Mouse (Mus musculus): Measurements from ENCODE around the gene Adgrb2. TPM values are rescaled to one million over a fixed set of nuclear protein-coding genes. Genes with fewer than 3 reads are reported as not detected.

Adgrb2 gene
- polyA plus RNA-seq, 1 experiment from 2014 or later, result not detected

- Histone ChIP-seq H3K9ac (replicated peaks) (no peak overlapping the region), H3K9me3 (ENCODE audit: low read length) (no peaks in the 10 kb centered on the region), H3K36me3 (replicated peaks; ENCODE audit: insufficient read depth, low read length) (no peaks in the 10 kb centered on the region), H3K4me1 (ENCODE audit: insufficient read depth) (no peaks in the 10 kb centered on the region), H3K27ac (ENCODE audit: low read depth) (no peak overlapping the region), H3K4me3 (ENCODE audit: low read depth, low read length) (no peak overlapping the region), H3K27me3 (ENCODE audit: insufficient read depth, low read length) (peaks cover 30% of the 10 kb centered on the region), H3K4me2 (ENCODE audit: low read depth, low read length) (no peak overlapping the region)
- TF ChIP-seq EP300 (IDR thresholded peaks at IDR 0.05; ENCODE audit: low read depth) (no peak), CTCF (IDR thresholded peaks at IDR 0.05; ENCODE audit: low read depth) (no peak)
- DNase-seq (no peak), ATAC-seq (no peak)
- 43% methylated on average over 4 of the region's 4 CpGs for WGBS (ENCODE audit: insufficient replicate concordance)
Observed at GRCm38 (mm10) chr4:129977256-129977655, 7.4 kb upstream of the Adgrb2 start.

- Histone ChIP-seq H3K9me3 (ENCODE audit: low read length) (no peaks in the 10 kb centered on the region), H3K4me1 (ENCODE audit: insufficient read depth) (no peaks in the 10 kb centered on the region), H3K9ac (replicated peaks) (no peak overlapping the region)
Observed at GRCm38 (mm10) chr4:129978227-129978626, 6.4 kb upstream of the Adgrb2 start.

GRCm38 (mm10) chr4:129978930-129979329 lies 5.7 kb upstream of the Adgrb2 start:
- no peak overlapping the region for H3K4me2 ChIP-seq (ENCODE audit: low read depth, low read length)
- H3K36me3 ChIP-seq (replicated peaks; ENCODE audit: insufficient read depth, low read length), result no peaks in the 10 kb centered on the region
- WGBS (ENCODE audit: insufficient replicate concordance), result 51% methylated on average over 4 of the region's 4 CpGs
- no peaks in the 10 kb centered on the region for H3K4me1 ChIP-seq (ENCODE audit: insufficient read depth)
- no peak for DNase-seq
- H3K27ac ChIP-seq (ENCODE audit: low read depth), result no peak overlapping the region
- H3K27me3 ChIP-seq (ENCODE audit: insufficient read depth, low read length), result peaks cover 41% of the 10 kb centered on the region
- H3K9ac ChIP-seq (replicated peaks), result no peak overlapping the region
- H3K4me3 ChIP-seq (ENCODE audit: low read depth, low read length), result no peak overlapping the region
- ATAC-seq, result no peak
- no peaks in the 10 kb centered on the region for H3K9me3 ChIP-seq (ENCODE audit: low read length)
- TF ChIP-seq CTCF (IDR thresholded peaks at IDR 0.05; ENCODE audit: low read depth) (no peak), EP300 (IDR thresholded peaks at IDR 0.05; ENCODE audit: low read depth) (no peak)

More at GRCm38 (mm10) chr4:129978227-129978626, 6.4 kb upstream of the Adgrb2 start:
- ATAC-seq, result no peak
- Histone ChIP-seq H3K27me3 (ENCODE audit: insufficient read depth, low read length) (peaks cover 36% of the 10 kb centered on the region), H3K4me3 (ENCODE audit: low read depth, low read length) (no peak overlapping the region), H3K36me3 (replicated peaks; ENCODE audit: insufficient read depth, low read length) (no peaks in the 10 kb centered on the region), H3K27ac (ENCODE audit: low read depth) (no peak overlapping the region), H3K4me2 (ENCODE audit: low read depth, low read length) (no peak overlapping the region)
- DNase-seq, result no peak
- TF ChIP-seq CTCF (IDR thresholded peaks at IDR 0.05; ENCODE audit: low read depth) (no peak), EP300 (IDR thresholded peaks at IDR 0.05; ENCODE audit: low read depth) (no peak)
- 70% methylated on average over 4 of the region's 4 CpGs for WGBS (ENCODE audit: insufficient replicate concordance)

GRCm38 (mm10) chr4:129981657-129982056 lies 3.0 kb upstream of the Adgrb2 start:
- 67% methylated on average over 11 of the region's 11 CpGs for WGBS (ENCODE audit: insufficient replicate concordance)
- H3K27ac ChIP-seq (ENCODE audit: low read depth), result no peak overlapping the region
- no peaks in the 10 kb centered on the region for H3K36me3 ChIP-seq (replicated peaks; ENCODE audit: insufficient read depth, low read length)
- peaks cover 7% of the 10 kb centered on the region; the same call in 1 of the 2 replicates for H3K4me1 ChIP-seq (ENCODE audit: insufficient read depth)
- no peak overlapping the region for H3K9ac ChIP-seq (replicated peaks)
- ATAC-seq (no peak), DNase-seq (no peak)
- no peak overlapping the region for H3K4me2 ChIP-seq (ENCODE audit: low read depth, low read length)
- TF ChIP-seq CTCF (IDR thresholded peaks at IDR 0.05; ENCODE audit: low read depth) (no peak), EP300 (IDR thresholded peaks at IDR 0.05; ENCODE audit: low read depth) (no peak)
- no peaks in the 10 kb centered on the region for H3K9me3 ChIP-seq (ENCODE audit: low read length)
- no peak overlapping the region for H3K4me3 ChIP-seq (ENCODE audit: low read depth, low read length)
- H3K27me3 ChIP-seq (ENCODE audit: insufficient read depth, low read length), result peaks cover 60% of the 10 kb centered on the region

- 20% methylated on average over 5 of the region's 5 CpGs for WGBS (ENCODE audit: insufficient replicate concordance)
- Histone ChIP-seq H3K4me1 (ENCODE audit: insufficient read depth) (peaks cover 13% of the 10 kb centered on the region), H3K9ac (replicated peaks) (no peak overlapping the region), H3K27ac (ENCODE audit: low read depth) (no peak overlapping the region), H3K36me3 (replicated peaks; ENCODE audit: insufficient read depth, low read length) (no peaks in the 10 kb centered on the region), H3K9me3 (ENCODE audit: low read length) (no peaks in the 10 kb centered on the region), H3K4me3 (ENCODE audit: low read depth, low read length) (no peak overlapping the region), H3K27me3 (ENCODE audit: insufficient read depth, low read length) (peaks cover 72% of the 10 kb centered on the region), H3K4me2 (ENCODE audit: low read depth, low read length) (no peak overlapping the region)
- TF ChIP-seq CTCF (IDR thresholded peaks at IDR 0.05; ENCODE audit: low read depth) (no peak), EP300 (IDR thresholded peaks at IDR 0.05; ENCODE audit: low read depth) (no peak)
- ATAC-seq (no peak), DNase-seq (no peak)
Observed at GRCm38 (mm10) chr4:129983046-129983445, 1.6 kb upstream of the Adgrb2 start.

GRCm38 (mm10) chr4:129983764-129984420 lies 778 bp upstream of the Adgrb2 start:
- ATAC-seq (peak; percentile 50; the same call in 1 of the 2 replicates), DNase-seq (peak; percentile 69)
- Histone ChIP-seq H3K36me3 (replicated peaks; ENCODE audit: insufficient read depth, low read length) (no peaks in the 10 kb centered on the region), H3K4me3 (ENCODE audit: low read depth, low read length) (peak overlapping the region; percentile 19; the same call in 1 of the 2 replicates), H3K4me2 (ENCODE audit: low read depth, low read length) (peak overlapping the region; percentile 71; the same call in 1 of the 2 replicates), H3K9ac (replicated peaks) (no peak overlapping the region), H3K9me3 (ENCODE audit: low read length) (no peaks in the 10 kb centered on the region), H3K27ac (ENCODE audit: low read depth) (no peak overlapping the region), H3K27me3 (ENCODE audit: insufficient read depth, low read length) (peaks cover 81% of the 10 kb centered on the region), H3K4me1 (ENCODE audit: insufficient read depth) (peaks cover 15% of the 10 kb centered on the region)
- no peak for TF ChIP-seq EP300 (IDR thresholded peaks at IDR 0.05; ENCODE audit: low read depth)
- peak; percentile 64 for TF ChIP-seq CTCF (IDR thresholded peaks at IDR 0.05; ENCODE audit: low read depth)
- WGBS (ENCODE audit: insufficient replicate concordance), result 4% methylated on average over 15 of the region's 15 CpGs
